Mouse (Mus musculus) left cerebral cortex, postnatal 10 days (tissue): ENCODE data around the gene Olfm4. TPM values are rescaled to one million over a fixed set of nuclear protein-coding genes. Genes with fewer than 3 reads are reported as not detected.

Experiments used
- DNase-seq, 2 experiments: peaks; one replicate each; pipeline ENCODE4 v3.0.0; 2021 to 2022; ENCODE audit warnings: low spot score in 2 of 2, mixed read lengths in 1 of 2; ENCODE audit errors: extremely low spot score in 1 of 2
- intact Hi-C: fragments of 180-260 bp; cut with DNase I; formaldehyde crosslinking; loops from one replicate; pipeline ENCODE4 v1.15.1; 2025
- total RNA-seq, 2 experiments: library from RNA; stranded (reverse); gene quantifications; 2 replicates each; pipeline ENCODE4 v1.2.3; 2021

Olfm4 gene
- 1 to 10 TPM; 1.5 to 2.0 TPM for total RNA-seq

DNA sequence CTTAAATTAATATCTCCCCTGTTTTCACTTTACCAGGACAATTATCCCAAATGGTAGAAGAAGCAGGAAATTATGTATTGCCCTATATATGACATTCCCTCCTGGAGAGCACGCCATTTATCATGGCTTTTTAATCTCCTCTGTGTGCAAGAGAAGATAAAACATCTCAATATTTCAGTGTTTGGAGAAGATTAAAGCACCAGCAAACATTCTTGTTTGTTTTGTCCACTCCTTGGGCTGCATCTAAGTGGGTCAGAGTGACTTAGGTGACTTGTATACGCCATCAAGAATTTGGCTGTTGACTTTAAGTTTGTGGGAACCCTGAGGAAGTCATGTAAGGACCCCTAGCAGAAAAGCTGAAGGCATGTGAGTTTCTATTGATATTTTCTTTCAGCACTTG is at the start of gene Olfm4:
Gene Olfm4, plus strand, starts transcription at position 301 of the 400 bp plus-strand sequence.
- intact Hi-C loops, result no loop called here

DNA sequence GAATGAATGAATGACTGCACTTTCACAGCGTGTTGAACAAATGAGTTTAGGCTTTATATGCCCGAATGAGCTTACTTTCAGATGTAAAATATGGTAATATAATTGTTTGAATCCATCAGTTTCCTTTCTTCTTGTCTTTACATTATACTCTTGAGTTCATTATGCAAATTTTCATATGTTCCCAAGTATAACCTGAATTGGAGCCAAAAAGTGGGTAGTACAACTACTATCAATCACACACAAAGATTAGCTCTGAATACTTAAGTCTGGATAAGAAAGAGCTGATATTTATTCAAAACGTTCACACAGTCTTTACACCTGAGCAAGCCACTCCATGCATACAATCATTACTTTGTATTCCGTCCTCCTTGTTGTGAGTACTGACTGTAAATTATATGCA is 49.5 kb upstream of the Olfm4 start:
- intact Hi-C loops, result no loop called here
- DNase-seq, result no peak

More for the DNA sequence above, at the start of gene Olfm4:
- no peak for DNase-seq

DNA sequence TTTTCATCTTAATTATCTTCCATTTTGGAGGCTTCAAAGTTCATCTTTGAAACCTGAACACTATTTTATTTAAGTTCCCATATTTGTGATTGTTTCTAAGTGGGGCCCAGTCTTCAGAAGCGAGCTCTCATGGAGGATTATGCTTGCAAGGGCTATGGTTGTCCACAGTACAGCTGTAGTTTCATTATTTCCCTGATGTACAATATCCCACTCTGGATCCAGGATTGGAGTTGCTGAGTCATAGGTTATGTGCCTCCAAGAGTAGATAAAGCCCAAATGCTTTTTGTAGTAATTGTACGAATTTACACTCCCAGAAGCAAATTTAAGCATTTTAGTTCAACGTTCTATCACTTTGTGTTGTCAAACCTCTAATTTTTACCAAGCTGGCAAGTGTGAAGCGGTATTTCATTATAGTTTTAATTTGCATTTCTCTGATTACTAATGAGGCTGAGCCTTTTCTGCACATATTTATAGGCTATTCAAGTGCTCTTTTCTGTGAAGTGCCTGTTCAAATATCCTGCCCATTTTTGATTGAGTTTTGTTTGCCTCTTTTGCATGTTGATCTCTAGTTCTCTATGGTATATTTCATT is 46.9 kb upstream of the Olfm4 start:
- intact Hi-C loops, result no loop called here
- DNase-seq, result no peak

DNA sequence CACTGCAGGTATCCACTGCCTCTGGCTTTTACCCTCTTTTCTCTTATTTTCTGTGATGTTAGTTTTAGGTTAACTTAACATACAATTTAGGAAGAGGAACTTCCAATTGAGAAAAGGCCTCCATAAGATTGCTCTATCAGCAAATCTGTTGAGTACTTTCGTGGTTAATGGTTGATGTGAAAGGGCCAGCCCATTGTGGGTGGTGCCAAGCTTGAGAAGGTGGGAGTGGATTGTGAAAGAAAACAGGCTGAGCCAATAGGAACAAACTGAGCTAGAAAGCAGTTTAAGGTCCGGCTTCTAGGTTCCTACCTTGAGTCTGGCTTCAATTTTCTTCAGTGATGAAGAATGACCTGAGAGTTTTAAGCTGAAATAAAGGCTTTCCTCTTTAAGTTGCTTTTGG is 38.0 kb upstream of the Olfm4 start:
- DNase-seq, result no peak
- intact Hi-C loops, result no loop called here

DNA sequence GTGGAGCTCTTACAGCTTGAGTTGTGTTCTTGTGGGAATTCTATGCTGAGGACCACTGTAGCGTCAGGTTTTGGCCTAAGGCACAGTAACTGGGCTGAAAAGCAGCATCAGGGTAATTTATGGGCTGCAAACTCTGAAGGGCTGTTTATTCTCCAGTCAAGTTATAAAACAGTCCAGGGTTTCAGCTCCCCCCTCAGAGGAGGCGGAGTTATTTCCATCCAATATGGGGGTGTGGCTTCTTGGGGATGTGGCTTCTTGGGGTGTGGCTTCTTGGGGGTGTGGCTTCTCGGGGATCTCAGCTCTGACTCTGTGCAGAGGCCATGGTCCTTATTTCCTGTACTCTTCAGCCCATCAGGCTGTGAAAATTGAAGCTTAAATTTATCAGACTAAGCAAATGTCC is 28.2 kb upstream of the Olfm4 start:
- intact Hi-C loops, result no loop called here
- no peak for DNase-seq

DNA sequence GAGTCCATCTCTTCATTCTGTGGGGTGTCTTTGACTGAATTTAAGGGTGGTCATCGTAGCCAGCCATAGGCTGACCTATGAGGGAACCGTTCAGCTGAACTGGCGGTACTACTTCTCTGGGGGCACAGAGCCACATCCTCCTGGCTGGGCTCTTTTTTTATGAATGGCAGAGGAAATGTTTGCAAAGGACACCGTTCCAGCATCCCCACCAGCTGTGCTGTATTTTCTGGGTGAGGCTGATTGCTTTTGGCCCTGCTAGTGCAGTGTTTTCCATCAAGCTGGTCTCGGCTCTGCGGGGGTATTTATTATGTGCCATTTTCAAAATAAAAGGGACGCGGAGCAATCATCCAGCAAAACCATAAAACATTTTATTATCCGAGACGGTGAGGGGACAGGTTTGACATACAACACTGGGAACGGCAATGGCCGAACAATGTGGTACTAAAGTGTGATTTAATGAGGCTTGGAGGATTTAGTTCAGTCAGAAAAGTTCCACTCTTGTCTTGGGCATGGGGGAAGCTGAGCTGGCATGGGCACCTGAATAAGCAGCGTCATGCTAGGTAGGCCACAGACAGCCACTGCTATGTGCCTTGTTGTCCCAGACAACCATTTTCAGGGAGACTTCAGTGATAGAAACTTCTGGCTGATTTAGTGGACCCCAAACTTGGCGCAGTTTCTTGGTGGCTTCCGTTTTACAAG is 25.9 kb upstream of the Olfm4 start:
- no peak for DNase-seq
- intact Hi-C loops, result no loop called here

DNA sequence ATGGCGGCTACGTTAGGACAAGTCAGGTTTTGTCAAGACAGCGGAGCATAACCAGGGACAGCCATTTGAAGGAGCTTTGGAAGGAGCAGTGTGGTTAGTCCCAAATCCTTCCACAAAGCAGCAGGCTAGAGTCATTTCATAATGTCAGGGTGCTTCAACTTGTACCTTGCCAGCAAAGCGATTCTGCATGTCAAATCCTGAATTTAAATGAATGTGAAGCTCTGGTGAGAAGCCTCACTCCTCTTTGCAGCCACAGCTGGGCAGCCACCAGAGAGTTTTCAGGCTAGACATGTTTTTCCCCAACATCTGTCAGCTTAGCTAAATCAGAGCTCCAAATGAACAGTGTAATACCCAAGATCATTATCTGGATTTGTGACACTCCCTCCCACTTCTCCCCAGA is 22.7 kb upstream of the Olfm4 start:
- DNase-seq, result no peak
- intact Hi-C loops, result no loop called here

DNA sequence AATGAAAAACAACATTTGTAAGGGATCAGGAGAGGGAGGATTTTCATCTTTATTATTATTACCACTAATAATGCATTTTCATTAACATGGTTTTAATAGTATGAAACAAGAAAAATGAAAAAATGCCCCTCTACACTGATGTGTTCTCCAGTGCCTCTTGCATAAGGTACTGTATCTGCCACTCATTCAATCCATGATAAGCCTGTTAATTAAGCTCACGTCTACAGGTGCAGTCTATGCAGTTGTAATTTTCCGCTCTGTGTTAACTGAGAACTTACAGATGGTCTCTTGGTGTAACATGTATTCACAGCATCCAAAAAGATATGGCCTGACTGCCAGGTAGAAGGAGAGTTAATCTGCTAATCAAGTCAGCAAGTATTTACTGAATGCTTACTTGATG is 22.3 kb upstream of the Olfm4 start:
- intact Hi-C loops, result no loop called here

DNA sequence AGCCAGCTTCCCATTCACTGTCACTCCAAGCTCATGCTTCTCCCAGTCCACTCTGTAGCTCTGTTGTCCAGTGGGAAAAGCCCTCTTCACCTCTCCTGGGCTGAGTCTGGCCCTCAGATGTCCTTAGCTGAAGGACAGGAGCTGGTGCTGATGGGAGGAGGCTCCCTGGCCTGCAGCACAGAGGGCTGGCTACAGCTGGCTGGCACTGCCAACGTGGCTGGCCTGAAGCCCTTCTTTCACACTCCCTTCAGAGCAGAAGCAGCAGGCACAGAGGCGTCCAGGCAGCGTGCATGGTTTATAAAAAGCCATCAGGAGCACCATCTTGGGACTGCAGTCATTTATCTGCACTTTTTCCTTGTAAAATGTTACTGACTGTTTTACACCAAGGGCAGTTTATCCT is 13.7 kb upstream of the Olfm4 start:
- intact Hi-C loops, result no loop called here
- DNase-seq, result peak; percentile 37 to 63

More for the DNA sequence above, 22.3 kb upstream of the Olfm4 start:
- no peak for DNase-seq

DNA sequence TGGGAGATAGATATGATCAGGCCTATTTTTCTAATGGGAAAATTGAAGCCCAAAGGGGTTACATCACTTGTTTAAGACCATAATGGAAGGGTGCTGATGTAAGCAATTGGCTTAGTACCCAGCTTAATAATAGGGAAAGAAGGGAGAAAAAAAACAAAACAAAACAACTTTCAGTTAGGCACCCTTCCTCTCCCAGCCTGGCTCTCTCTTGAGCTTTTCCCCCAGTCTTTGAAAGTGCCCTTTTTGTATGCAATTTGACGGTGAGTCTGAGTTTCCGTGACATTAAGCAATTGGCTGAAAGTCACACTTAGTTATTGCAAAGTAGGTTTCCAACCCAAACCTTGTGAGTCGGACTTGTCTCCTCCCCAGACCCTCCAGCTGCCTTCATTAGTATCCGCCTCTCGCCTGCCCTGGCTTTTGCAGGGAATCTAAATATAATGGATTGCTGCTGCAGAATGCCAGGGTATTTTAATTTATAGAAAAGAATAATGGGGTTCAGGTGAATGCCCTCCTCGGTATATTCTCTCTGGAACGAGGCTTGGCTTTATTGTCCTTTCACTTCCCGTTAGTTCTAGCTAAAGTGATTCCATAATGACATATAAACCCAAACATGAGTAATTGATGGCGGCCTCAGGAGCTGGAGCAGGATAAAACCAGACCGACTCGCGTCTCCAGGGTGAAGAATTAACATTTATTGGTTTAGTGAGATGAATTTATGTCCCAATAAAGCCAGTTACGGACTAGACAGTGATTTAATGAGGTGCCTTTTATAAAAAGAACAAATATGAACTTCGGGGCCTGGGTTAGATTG is 12.7 kb upstream of the Olfm4 start:
- intact Hi-C loops, result no loop called here
- no peak for DNase-seq

DNA sequence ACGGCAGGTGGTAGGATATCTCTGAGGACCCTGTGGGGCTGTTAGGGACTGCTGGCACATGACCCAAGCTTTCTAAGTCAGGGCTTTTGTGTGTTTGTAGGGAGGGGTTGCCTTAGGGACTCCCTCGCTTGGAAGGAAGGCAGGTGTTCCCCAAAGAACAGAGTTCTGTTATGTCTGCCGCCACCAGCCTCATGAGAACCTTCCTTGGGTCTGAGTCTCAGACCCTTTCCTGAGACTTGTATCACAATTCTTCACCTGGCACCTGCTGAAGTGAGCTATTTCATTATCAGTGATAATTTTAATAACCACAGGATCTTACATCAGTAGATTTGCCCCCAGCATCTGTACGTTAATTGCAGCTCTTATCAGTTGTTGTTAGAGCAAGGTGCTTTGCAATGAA is 2.4 kb upstream of the Olfm4 start:
- DNase-seq, result no peak
- intact Hi-C loops, result no loop called here

DNA sequence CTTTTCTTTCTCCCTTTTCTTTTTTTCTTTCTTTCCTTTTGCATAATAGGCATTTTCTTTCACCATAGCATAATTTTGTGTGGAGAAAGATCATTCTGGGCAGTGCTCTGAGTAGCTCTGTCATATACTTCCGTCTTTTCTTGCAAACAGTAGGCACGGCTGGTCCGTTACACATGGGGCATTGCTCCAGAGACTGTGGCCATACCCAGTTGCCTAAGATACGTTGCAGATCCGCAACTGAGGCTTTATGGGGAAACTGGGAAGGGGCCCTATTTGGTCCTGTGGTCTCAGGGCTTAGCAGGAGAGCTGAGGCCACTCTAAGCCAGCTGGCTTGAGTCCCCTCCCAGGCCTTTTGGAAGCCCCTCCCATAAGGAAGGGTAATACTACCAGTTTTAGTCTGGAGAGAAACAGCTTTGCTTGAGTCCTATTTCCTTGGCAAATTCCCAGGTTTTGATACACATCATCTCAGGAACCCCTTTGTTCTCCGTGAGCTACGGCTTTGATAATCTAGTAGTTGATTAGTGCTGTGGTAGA is 1.3 kb downstream of the Olfm4 start:
- DNase-seq, result no peak
- intact Hi-C loops, result no loop called here

DNA sequence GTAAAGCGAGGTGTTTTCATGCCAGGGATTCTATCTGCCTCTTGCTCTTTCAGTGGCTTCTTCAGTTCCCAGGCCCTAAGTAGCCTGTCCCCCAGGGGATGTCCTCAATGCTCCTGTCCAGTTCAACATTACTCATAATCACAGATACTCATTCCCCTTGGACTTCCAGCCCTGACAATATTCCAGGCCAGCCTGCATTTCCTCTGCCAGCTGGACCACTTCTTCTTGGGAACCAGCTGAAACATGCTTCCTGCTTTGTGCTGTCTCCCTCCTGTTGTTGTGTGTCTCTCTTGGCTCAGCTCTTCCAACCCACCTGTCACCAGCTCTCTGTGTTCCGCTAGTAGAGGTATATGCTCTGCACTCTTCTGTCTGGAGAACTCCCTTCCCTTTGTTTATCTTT is 1.8 kb downstream of the Olfm4 start:
- intact Hi-C loops, result no loop called here
- DNase-seq, result no peak

DNA sequence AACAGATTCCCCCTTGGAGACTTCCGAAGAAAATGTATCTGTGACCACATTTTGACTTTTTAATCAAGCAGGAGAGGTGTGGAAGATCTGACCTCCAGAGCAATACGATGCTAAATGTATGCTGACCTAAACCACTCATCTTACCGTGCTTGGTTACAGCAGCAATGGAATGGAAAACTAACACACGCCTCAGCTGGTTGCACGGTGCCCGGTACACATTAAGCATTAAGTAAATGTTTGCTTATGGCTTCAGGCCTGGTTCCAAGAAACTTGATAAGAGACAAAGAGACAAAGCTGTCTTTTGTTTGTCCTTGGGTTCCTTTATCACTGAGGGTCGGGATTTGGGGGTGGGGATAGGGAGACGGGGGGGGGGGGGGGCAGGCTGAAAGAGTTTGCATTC is 3.0 kb downstream of the Olfm4 start:
- intact Hi-C loops, result no loop called here
- no peak for DNase-seq

DNA sequence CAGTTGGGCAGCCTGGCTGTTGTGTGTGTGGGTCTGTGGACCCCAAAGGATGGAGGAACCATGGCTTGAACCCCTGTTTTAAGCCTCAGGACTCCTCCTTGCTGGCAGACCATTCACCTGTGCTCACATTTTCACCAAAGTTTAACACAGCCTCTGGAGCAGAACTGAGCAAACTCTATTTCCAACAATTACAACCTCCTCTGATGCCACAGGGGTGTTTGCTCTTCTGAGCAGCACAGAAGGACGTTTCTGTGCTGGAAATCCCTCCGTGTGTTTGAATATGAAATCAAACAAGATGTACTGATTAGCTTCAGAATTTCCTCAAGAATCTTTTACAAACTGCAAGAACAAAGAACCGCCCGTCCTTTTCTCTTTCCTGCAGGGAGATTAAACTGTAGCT is 5.9 kb downstream of the Olfm4 start:
- intact Hi-C loops, result no loop called here
- DNase-seq, result no peak

DNA sequence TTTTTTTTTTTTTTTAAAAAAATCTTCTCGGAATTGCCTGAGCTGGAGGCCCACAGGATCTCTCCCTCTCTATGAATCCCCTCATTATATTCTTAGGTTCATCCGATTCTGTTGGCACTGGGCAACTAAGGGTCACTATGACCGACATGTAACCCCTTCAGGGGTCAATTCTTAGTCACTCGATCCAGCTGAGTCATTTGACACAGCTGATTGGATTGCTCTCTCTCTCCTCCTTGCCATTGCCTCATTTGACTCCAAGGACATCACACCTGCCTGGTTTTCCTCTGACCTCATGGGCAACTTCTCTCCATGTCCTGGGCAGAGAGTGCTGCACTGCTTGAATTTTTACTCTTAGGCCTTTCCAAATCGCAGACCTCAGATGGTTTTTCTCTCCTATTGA is 6.7 kb downstream of the Olfm4 start:
- no peak for DNase-seq
- intact Hi-C loops, result no loop called here

DNA sequence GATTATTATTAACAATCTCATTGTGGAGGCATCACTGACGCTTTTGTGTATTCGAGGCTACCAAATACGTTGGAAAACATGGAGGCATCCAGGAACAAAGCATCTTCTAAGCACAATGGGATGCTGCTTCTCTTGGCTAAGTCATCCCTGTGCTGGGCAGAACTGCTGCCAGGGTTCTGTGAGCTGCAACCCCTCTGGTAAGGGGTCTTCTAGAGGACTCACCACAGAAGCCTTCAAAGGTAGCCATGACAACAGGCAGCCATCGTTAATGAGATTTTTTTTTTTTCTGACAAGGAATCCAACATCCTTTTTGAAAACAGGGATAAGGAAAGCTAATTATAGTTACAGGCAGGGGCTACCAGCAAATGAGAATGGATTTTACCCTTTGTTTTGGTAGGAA is 13.7 kb downstream of the Olfm4 start:
- no peak for DNase-seq
- intact Hi-C loops, result no loop called here

DNA sequence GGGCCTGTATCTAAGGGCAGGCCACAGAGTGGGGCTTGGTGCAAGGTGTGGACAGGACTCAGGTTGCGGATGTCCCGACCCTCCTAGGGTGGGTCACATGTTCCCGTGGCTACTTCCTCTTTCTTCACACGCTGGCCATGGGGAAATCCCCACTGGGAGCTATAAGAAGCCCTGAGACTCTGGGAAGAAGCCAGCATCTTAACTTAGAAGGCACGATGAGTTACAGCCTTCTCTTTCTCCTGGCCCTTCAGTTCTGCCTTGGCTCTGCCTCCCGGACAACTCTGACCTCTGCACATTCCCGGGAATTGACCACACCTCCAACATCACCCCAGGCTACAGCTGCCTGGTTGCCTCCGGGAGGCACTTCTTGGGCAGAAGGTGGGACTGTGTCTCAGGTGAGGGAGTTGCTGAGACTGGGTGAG is 16.2 kb downstream of the Olfm4 start:
- intact Hi-C loops, result no loop called here
- no peak for DNase-seq

DNA sequence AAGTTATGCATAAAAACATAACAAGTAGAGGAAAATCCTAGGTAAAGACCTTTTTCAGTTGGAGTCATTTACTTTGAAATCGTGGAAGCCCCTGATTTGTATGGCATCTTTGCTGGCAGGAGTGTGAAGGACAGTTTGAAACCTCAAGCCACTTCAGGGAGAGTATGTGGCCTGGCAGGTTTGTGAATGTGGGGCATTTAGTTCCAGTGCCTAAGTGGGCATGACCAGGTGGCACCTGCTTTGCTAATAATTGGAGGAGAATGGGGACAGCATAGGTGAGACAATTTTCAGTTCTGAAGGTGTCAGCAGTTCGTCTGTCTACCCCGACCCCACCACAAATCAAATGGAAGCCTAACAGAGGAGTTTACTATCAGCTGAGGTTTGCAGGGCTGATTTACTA is 23.8 kb downstream of the Olfm4 start:
- DNase-seq, result no peak
- intact Hi-C loops, result no loop called here

DNA sequence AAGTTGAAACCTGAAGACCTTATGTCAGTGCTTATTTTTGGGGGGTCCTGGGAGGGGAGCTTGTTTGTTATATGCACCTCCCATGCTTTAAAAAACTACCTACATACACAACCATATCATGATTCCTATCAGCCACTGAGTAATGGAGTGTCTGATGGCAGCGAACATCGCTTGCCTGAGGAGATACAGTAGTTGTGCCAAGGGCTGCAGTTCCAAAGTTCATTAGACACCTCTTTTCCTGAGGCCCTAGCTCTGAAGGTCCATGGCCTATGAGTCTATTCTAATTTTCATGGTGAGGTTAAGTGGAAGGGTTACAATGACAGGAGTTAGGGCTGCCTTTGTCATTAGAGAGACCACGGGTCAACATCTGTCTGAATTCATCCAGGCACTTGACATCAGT is 26.5 kb downstream of the Olfm4 start:
- no peak for DNase-seq
- intact Hi-C loops, result no loop called here
